Mouse (Mus musculus) limb, embryonic 12.5 days (tissue): ENCODE results near the gene Vps4a. TPM values are rescaled to one million over a fixed set of nuclear protein-coding genes. Genes with fewer than 3 reads are reported as not detected.

Experiments
- ATAC-seq: fragments of 200-750 bp; cut with Nextera tagmentation; 2 replicates; pipeline ENCODE4 v1.8.0; 2017; ENCODE audit warnings: low read depth, moderate TSS enrichment; ENCODE audit not compliant: insufficient number of reproducible peaks, insufficient read depth, low FRiP score, low TSS enrichment
- H3K27ac ChIP-seq: fragments of 300-500 bp; sonication (generic); 2 replicates; pipeline ENCODE4 v1.5.1; 2016; ENCODE audit warnings: mild to moderate bottlenecking, moderate library complexity
- H3K27me3 ChIP-seq: fragments of 300-500 bp; sonication (generic); 2 replicates; pipeline ENCODE4 v1.6.1; 2016; ENCODE audit warnings: mild to moderate bottlenecking, moderate library complexity
- H3K36me3 ChIP-seq: fragments of 300-500 bp; sonication (generic); 2 replicates; pipeline ENCODE4 v1.6.1; 2016; ENCODE audit warnings: mild to moderate bottlenecking, moderate library complexity
- H3K4me1 ChIP-seq: fragments of 300-500 bp; sonication (generic); replicated peaks from 2 replicates; pipeline ENCODE4 v1.6.1; 2016
- H3K4me2 ChIP-seq: fragments of 300-500 bp; sonication (generic); 2 replicates; pipeline ENCODE4 v1.6.1; 2016; ENCODE audit warnings: mild to moderate bottlenecking, moderate library complexity
- H3K4me3 ChIP-seq: fragments of 300-500 bp; sonication (generic); replicated peaks from 2 replicates; pipeline ENCODE4 v1.5.1; 2016; ENCODE audit warnings: mild to moderate bottlenecking
- H3K9ac ChIP-seq: fragments of 300-500 bp; sonication (generic); replicated peaks from 2 replicates; pipeline ENCODE4 v1.6.1; 2016; ENCODE audit warnings: mild to moderate bottlenecking, moderate library complexity
- H3K9me3 ChIP-seq: fragments of 300-500 bp; sonication (generic); 2 replicates; pipeline ENCODE4 v1.6.1; 2016; ENCODE audit warnings: mild to moderate bottlenecking, moderate library complexity
- WGBS: fragments of 180-500 bp; shearing (Covaris S2); methylation state at CpG from one replicate; pipeline ENCODE4 v1.1.7; 2016; 5-methylcytosine and 5-hydroxymethylcytosine counted together
- polyA plus RNA-seq: library from polyadenylated mRNA; unstranded; fragments of >200 nt; fragmentation: Nextera tagmentation; extraction: Ambion mirVana; gene quantifications from 2 replicates; pipeline ENCODE4 v1.2.1, GENCODE M21; 2016

The Vps4a gene
- polyA plus RNA-seq, 1 experiment from 2014 or later, result 75.4 TPM

GRCm38 (mm10) chr8:107049480-107049879 is 18.5 kb downstream of the Vps4a start:
- Histone ChIP-seq H3K27me3 (no peaks in the 10 kb centered on the region), H3K9me3 (no peaks in the 10 kb centered on the region; the same call in 1 of the 2 replicates), H3K4me3 (peak overlapping the region; percentile 92), H3K4me1 (peaks cover 17% of the 10 kb centered on the region), H3K9ac (no peak overlapping the region), H3K27ac (peak overlapping the region; percentile 96; the same call in 1 of the 2 replicates), H3K36me3 (peaks cover 82% of the 10 kb centered on the region), H3K4me2 (peak overlapping the region; percentile 89)
- no peak for ATAC-seq
- 92% methylated on average over 4 of the region's 4 CpGs for WGBS

GRCm38 (mm10) chr8:107052046-107052445 is 21.0 kb downstream of the Vps4a start:
- Histone ChIP-seq H3K4me3 (no peak overlapping the region), H3K4me2 (no peak overlapping the region), H3K27me3 (no peaks in the 10 kb centered on the region), H3K36me3 (peaks cover 62% of the 10 kb centered on the region), H3K4me1 (peaks cover 28% of the 10 kb centered on the region), H3K27ac (no peak overlapping the region), H3K9ac (no peak overlapping the region), H3K9me3 (no peaks in the 10 kb centered on the region; the same call in 1 of the 2 replicates)
- no peak for ATAC-seq
- WGBS, result 93% methylated on average over 8 of the region's 8 CpGs

- peak within 1 kb of the TSS; percentile 85 for H3K9ac ChIP-seq
- peaks cover 57% of the 10 kb centered on the region for H3K36me3 ChIP-seq
- peak; percentile 92 for ATAC-seq
- peak within 1 kb of the TSS; percentile 66; the same call in 1 of the 2 replicates for H3K27ac ChIP-seq
- peak within 1 kb of the TSS; percentile 97 for H3K4me2 ChIP-seq
- peaks cover 22% of the 10 kb centered on the region for H3K4me1 ChIP-seq
- WGBS, result under 1% methylated on average over 86 of the region's 88 CpGs
- H3K9me3 ChIP-seq, result no peaks in the 10 kb centered on the region
- no peaks in the 10 kb centered on the region for H3K27me3 ChIP-seq
- peak within 1 kb of the TSS; percentile 93 for H3K4me3 ChIP-seq
Measured at GRCm38 (mm10) chr8:107056076-107056972, 25.3 kb downstream of the Vps4a start, which contains the start of the genes Cog8 and Nip7. Cog8 (minus strand) TSS chr8:107056689. Nip7 (plus strand) TSS chr8:107056877.

- H3K27me3 ChIP-seq, result no peaks in the 10 kb centered on the region
- H3K27ac ChIP-seq, result 0 out of 2 replicates have a peak overlapping the region, but pooled peaks have one; percentile 23
- H3K9me3 ChIP-seq, result no peaks in the 10 kb centered on the region
- peak overlapping the region; percentile 97 for H3K4me2 ChIP-seq
- H3K9ac ChIP-seq, result peak overlapping the region; percentile 85
- H3K4me1 ChIP-seq, result peaks cover 22% of the 10 kb centered on the region
- peak overlapping the region; percentile 93 for H3K4me3 ChIP-seq
- ATAC-seq, result peak; percentile 69
- H3K36me3 ChIP-seq, result peaks cover 51% of the 10 kb centered on the region
- WGBS, result under 1% methylated on average over 33 of the region's 33 CpGs
Measured at GRCm38 (mm10) chr8:107056973-107057369, 25.9 kb downstream of the Vps4a start.

- H3K27me3 ChIP-seq, result no peaks in the 10 kb centered on the region
- no peak overlapping the region for H3K4me3 ChIP-seq
- H3K4me2 ChIP-seq, result no peak overlapping the region
- no peak overlapping the region for H3K27ac ChIP-seq
- WGBS, result 84% methylated on average over 1 of the region's 1 CpGs
- no peaks in the 10 kb centered on the region for H3K9me3 ChIP-seq
- H3K4me1 ChIP-seq, result peaks cover 5% of the 10 kb centered on the region
- peaks cover 20% of the 10 kb centered on the region for H3K36me3 ChIP-seq
- H3K9ac ChIP-seq, result no peak overlapping the region
- ATAC-seq, result no peak
Measured at GRCm38 (mm10) chr8:107062613-107063012, 31.6 kb downstream of the Vps4a start.

GRCm38 (mm10) chr8:107065511-107066496 is 34.8 kb downstream of the Vps4a start, which contains the start of gene Tmed6:
Tmed6 (minus strand) TSS chr8:107065644.
- Histone ChIP-seq H3K36me3 (peaks cover 28% of the 10 kb centered on the region), H3K27me3 (no peaks in the 10 kb centered on the region), H3K4me2 (no peak within 1 kb of the TSS), H3K9me3 (no peaks in the 10 kb centered on the region), H3K27ac (no peak within 1 kb of the TSS), H3K9ac (no peak within 1 kb of the TSS), H3K4me3 (no peak within 1 kb of the TSS), H3K4me1 (no peaks in the 10 kb centered on the region)
- ATAC-seq, result no peak
- 56% methylated on average over 17 of the region's 17 CpGs for WGBS

GRCm38 (mm10) chr8:107073706-107074105 is 42.7 kb downstream of the Vps4a start:
- WGBS, result 75% methylated on average over 4 of the region's 4 CpGs
- Histone ChIP-seq H3K36me3 (peaks cover 94% of the 10 kb centered on the region), H3K9ac (no peak overlapping the region)

GRCm38 (mm10) chr8:107074128-107074527 is 43.1 kb downstream of the Vps4a start:
- Histone ChIP-seq H3K27ac (no peak overlapping the region), H3K27me3 (no peaks in the 10 kb centered on the region), H3K9me3 (no peaks in the 10 kb centered on the region), H3K36me3 (peaks cover 94% of the 10 kb centered on the region), H3K4me2 (no peak overlapping the region), H3K4me3 (no peak overlapping the region), H3K9ac (0 out of 2 replicates have a peak overlapping the region, but pooled peaks have one; percentile 18), H3K4me1 (no peaks in the 10 kb centered on the region)
- 89% methylated on average over 1 of the region's 1 CpGs for WGBS
- ATAC-seq, result no peak

More at GRCm38 (mm10) chr8:107073706-107074105, 42.7 kb downstream of the Vps4a start:
- ATAC-seq, result no peak
- Histone ChIP-seq H3K4me1 (no peaks in the 10 kb centered on the region), H3K27me3 (no peaks in the 10 kb centered on the region), H3K9me3 (no peaks in the 10 kb centered on the region), H3K4me3 (no peak overlapping the region), H3K4me2 (no peak overlapping the region), H3K27ac (no peak overlapping the region)

GRCm38 (mm10) chr8:107076239-107076888 is 45.3 kb downstream of the Vps4a start:
- Histone ChIP-seq H3K4me3 (no peak overlapping the region), H3K4me2 (no peak overlapping the region), H3K27ac (no peak overlapping the region), H3K36me3 (peaks cover 96% of the 10 kb centered on the region), H3K9ac (no peak overlapping the region), H3K9me3 (no peaks in the 10 kb centered on the region), H3K27me3 (no peaks in the 10 kb centered on the region), H3K4me1 (no peaks in the 10 kb centered on the region)
- 89% methylated on average over 7 of the region's 7 CpGs for WGBS
- no peak for ATAC-seq

GRCm38 (mm10) chr8:107085358-107085757 is 54.3 kb downstream of the Vps4a start:
- H3K4me2 ChIP-seq, result no peak overlapping the region
- WGBS, result 95% methylated on average over 17 of the region's 17 CpGs
- no peaks in the 10 kb centered on the region for H3K4me1 ChIP-seq
- ATAC-seq, result no peak
- no peak overlapping the region for H3K4me3 ChIP-seq
- no peak overlapping the region for H3K9ac ChIP-seq
- no peak overlapping the region for H3K27ac ChIP-seq
- H3K27me3 ChIP-seq, result no peaks in the 10 kb centered on the region
- peaks cover 11% of the 10 kb centered on the region for H3K9me3 ChIP-seq
- H3K36me3 ChIP-seq, result peaks cover 84% of the 10 kb centered on the region
